Mouse (Mus musculus) thymus, adult 2 months (tissue): ENCODE data around the gene Tomm70a.

Experiments used
- CTCF ChIP-seq: fragments of 200-500 bp; IDR thresholded peaks from 2 replicates; pipeline ENCODE4 v1.5.1; 2012; ENCODE audit warnings: mild to moderate bottlenecking, control low read depth, low read length, moderate library complexity, borderline replicate concordance; ENCODE audit not compliant: control insufficient read depth, poor library complexity, insufficient read depth; ENCODE audit errors: extremely low read depth
- POLR2A ChIP-seq: fragments of 200-500 bp; IDR thresholded peaks from 2 replicates; pipeline ENCODE4 v1.6.1; 2012; ENCODE audit warnings: mild to moderate bottlenecking, low read length, control low read depth, moderate library complexity; ENCODE audit not compliant: control insufficient read depth, poor library complexity, insufficient read depth; ENCODE audit errors: extremely low read depth

DNA sequence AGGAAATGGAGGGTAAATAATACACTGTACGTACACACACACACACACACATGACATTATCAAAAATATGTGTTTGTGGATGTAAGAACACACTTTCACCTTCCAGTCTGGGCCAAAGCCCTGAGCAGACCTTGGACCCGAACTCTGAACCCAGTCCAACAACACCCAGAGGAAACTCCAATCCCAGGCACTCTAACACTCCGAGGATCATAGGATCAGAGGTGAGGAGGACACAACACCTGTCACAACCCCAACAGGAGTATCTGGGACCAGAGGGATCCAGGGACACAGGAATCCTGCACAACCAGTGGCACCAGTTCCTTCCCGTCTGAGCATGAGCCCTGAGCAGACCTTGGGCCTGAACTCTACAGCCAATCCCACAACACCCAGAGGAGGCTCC, 41.9 kb upstream of the Tomm70a start:
- TF ChIP-seq CTCF: no peak
- no peak for TF ChIP-seq POLR2A
